Mouse (Mus musculus) cerebral cortex, adult 2 months (tissue): ENCODE measurements around the gene Otogl.

Experiments
- WGBS: fragments of 180-500 bp; shearing (Covaris S2); methylation state at CpG from one replicate; pipeline ENCODE4 v1.1.7; 2018; 5-methylcytosine and 5-hydroxymethylcytosine counted together

The Otogl gene

GRCm38 (mm10) chr10:107805203-107805602 lies 106.7 kb downstream of the Otogl start:
- WGBS, result 100% methylated on average over 2 of the region's 2 CpGs

- WGBS, result 80% methylated on average over 2 of the region's 2 CpGs
These were observed 107.6 kb downstream of the Otogl start for GRCm38 (mm10) chr10:107804285-107804684.

GRCm38 (mm10) chr10:107799671-107800353 lies 112.1 kb downstream of the Otogl start:
- WGBS, result 12% methylated on average over 7 of the region's 7 CpGs

- 67% methylated on average over 10 of the region's 10 CpGs for WGBS
These were observed 116.8 kb downstream of the Otogl start for GRCm38 (mm10) chr10:107794812-107795756.

- WGBS, result 87% methylated on average over 3 of the region's 3 CpGs
These were observed 119.4 kb downstream of the Otogl start for GRCm38 (mm10) chr10:107792491-107792890.

- 64% methylated on average over 2 of the region's 2 CpGs for WGBS
These were observed 132.4 kb downstream of the Otogl start for GRCm38 (mm10) chr10:107779548-107779947.

- 77% methylated on average over 1 of the region's 1 CpGs for WGBS
These were observed 152.3 kb downstream of the Otogl start for GRCm38 (mm10) chr10:107759624-107760023.

GRCm38 (mm10) chr10:107753471-107753870 lies 158.5 kb downstream of the Otogl start:
- WGBS, result 89% methylated on average over 3 of the region's 3 CpGs

- 13% methylated on average over 15 of the region's 15 CpGs for WGBS
These were observed 159.4 kb downstream of the Otogl start for GRCm38 (mm10) chr10:107752351-107753143.

- WGBS, result 15% methylated on average over 6 of the region's 6 CpGs
These were observed 160.0 kb downstream of the Otogl start for GRCm38 (mm10) chr10:107751944-107752343.

GRCm38 (mm10) chr10:107747566-107747965 lies 164.4 kb downstream of the Otogl start:
- 16% methylated on average over 5 of the region's 5 CpGs for WGBS

GRCm38 (mm10) chr10:107746717-107747116 lies 165.2 kb downstream of the Otogl start:
- WGBS, result 26% methylated on average over 9 of the region's 9 CpGs

- WGBS, result 75% methylated on average over 5 of the region's 5 CpGs
These were observed 172.1 kb downstream of the Otogl start for GRCm38 (mm10) chr10:107739815-107740214.

- 65% methylated on average over 6 of the region's 6 CpGs for whole genome bisulfite sequencing
These were observed 174.2 kb downstream of the Otogl start for GRCm38 (mm10) chr10:107737743-107738142.

GRCm38 (mm10) chr10:107735448-107735847 lies 176.5 kb downstream of the Otogl start:
- WGBS, result 65% methylated on average over 7 of the region's 7 CpGs

GRCm38 (mm10) chr10:107725631-107726030 lies 186.3 kb downstream of the Otogl start:
- WGBS, result 72% methylated on average over 7 of the region's 7 CpGs

GRCm38 (mm10) chr10:107719806-107720205 lies 192.1 kb downstream of the Otogl start, which contains the start of gene Ptprq:
Gene Ptprq, minus strand, starts transcription at chr10:107720051.
- WGBS, result 66% methylated on average over 1 of the region's 1 CpGs
